Mouse (Mus musculus) stomach, postnatal 0 days (tissue): ENCODE data around the gene Tmprss11g.

Experiments
- CTCF ChIP-seq: IDR thresholded peaks from 2 replicates; pipeline ENCODE4 v1.5.1; 2016; ENCODE audit warnings: antibody characterized with exemption, low read depth, mild to moderate bottlenecking, moderate library complexity
- EP300 ChIP-seq: optimal IDR thresholded peaks from 2 replicates; pipeline ENCODE3; 2016; ENCODE audit warnings: antibody characterized with exemption

- no peak for TF ChIP-seq CTCF
- no peak for TF ChIP-seq EP300
These were observed 36.4 kb downstream of the Tmprss11g start for GRCm38 (mm10) chr5:86482031-86482430.
